Mouse (Mus musculus): Measurements from ENCODE around the gene Sppl3.

Sppl3 gene

GRCm38 (mm10) chr5:115147388-115147787, 136.5 kb downstream of the Sppl3 start:
- no peak for DNase-seq (ENCODE audit: inconsistent age in 2 of 2, low spot score in 1 of 2)

DNA sequence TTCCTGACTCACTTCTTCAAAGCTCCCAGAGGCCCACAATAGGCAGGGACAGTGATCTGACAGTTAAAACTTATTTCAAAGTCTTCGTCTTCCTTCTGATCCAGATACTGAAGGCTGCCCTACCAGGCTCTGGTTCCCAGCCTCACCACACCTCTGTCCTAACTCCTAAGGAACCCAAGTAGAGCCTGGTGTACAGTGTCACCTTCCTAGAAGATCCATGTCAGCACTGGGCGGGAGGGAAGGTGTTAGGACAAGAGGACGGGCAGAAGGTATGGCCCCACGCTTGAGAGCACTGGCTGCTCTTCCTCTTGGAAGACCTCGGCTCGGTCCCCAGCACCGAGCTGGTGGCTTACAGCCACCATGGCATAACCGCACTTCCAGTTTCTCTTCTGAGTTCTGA, 137.4 kb downstream of the Sppl3 start:
- DNase-seq (ENCODE audit: inconsistent age in 2 of 2, low spot score in 1 of 2) = no peak
